Mouse (Mus musculus) stomach, postnatal 0 days (tissue): ENCODE measurements around the gene Myo3a. TPM values are rescaled to one million over a fixed set of nuclear protein-coding genes. Genes with fewer than 3 reads are reported as not detected.
"Not testable (repeated sequence)": the region's sequence is repeated elsewhere in the genome, so short reads cannot be mapped to it uniquely, and the experiment has no call there.

Experiments
- ATAC-seq: fragments of 200-750 bp; cut with Nextera tagmentation; 2 replicates; pipeline ENCODE4 v1.8.0; 2017; ENCODE audit not compliant: low FRiP score, low TSS enrichment
- DNase-seq: peaks from one replicate; pipeline ENCODE4 v3.0.0-alpha.2; 2016; ENCODE audit warnings: low spot score
- H3K27ac ChIP-seq: fragments of 300-500 bp; sonication (generic); replicated peaks from 2 replicates; pipeline ENCODE4 v1.5.1; 2014; ENCODE audit warnings: mild to moderate bottlenecking, control low read depth
- H3K27me3 ChIP-seq: fragments of 300-500 bp; sonication (generic); 2 replicates; pipeline ENCODE4 v1.6.1; 2014; ENCODE audit warnings: low read length; ENCODE audit not compliant: control insufficient read depth, insufficient read depth
- H3K36me3 ChIP-seq: fragments of 300-500 bp; sonication (generic); 2 replicates; pipeline ENCODE4 v1.6.1; 2014; ENCODE audit warnings: low read length, mixed read lengths; ENCODE audit not compliant: control insufficient read depth, insufficient read depth
- H3K4me1 ChIP-seq: fragments of 300-500 bp; sonication (generic); replicated peaks from 2 replicates; pipeline ENCODE4 v1.6.1; 2014; ENCODE audit warnings: antibody characterized with exemption; ENCODE audit not compliant: control insufficient read depth, insufficient read depth
- H3K4me2 ChIP-seq: fragments of 300-500 bp; sonication (generic); replicated peaks from 2 replicates; pipeline ENCODE4 v1.6.1; 2014; ENCODE audit warnings: low read depth, mild to moderate bottlenecking, control low read depth, moderate library complexity
- H3K4me3 ChIP-seq: fragments of 300-500 bp; sonication (generic); 2 replicates; pipeline ENCODE4 v1.5.1; 2014; ENCODE audit warnings: low read depth, low read length, control low read depth
- H3K9ac ChIP-seq: fragments of 300-500 bp; sonication (generic); 2 replicates; pipeline ENCODE4 v1.6.1; 2014; ENCODE audit warnings: mild to moderate bottlenecking, low read length, control low read depth, mixed read lengths
- H3K9me3 ChIP-seq: fragments of 300-500 bp; sonication (generic); 2 replicates; pipeline ENCODE4 v1.6.1; 2016; ENCODE audit warnings: low read length; ENCODE audit not compliant: control insufficient read depth
- CTCF ChIP-seq: IDR thresholded peaks from 2 replicates; pipeline ENCODE4 v1.5.1; 2016; ENCODE audit warnings: antibody characterized with exemption, low read depth, mild to moderate bottlenecking, moderate library complexity
- EP300 ChIP-seq: optimal IDR thresholded peaks from 2 replicates; pipeline ENCODE3; 2016; ENCODE audit warnings: antibody characterized with exemption
- WGBS: fragments of 180-500 bp; shearing (Covaris S2); extraction: QIAGEN DNeasy Blood & Tissue Kit; methylation state at CpG from one replicate; pipeline ENCODE4 v1.1.7; 2014; 5-methylcytosine and 5-hydroxymethylcytosine counted together
- polyA plus RNA-seq: library from polyadenylated mRNA; unstranded; fragments of >200 nt; fragmentation: Nextera tagmentation; extraction: Ambion mirVana; gene quantifications from 2 replicates; pipeline ENCODE4 v1.2.1, GENCODE M21; 2015

Gene Myo3a
- polyA plus RNA-seq, 1 experiment from 2014 or later: 0.06 TPM

DNA sequence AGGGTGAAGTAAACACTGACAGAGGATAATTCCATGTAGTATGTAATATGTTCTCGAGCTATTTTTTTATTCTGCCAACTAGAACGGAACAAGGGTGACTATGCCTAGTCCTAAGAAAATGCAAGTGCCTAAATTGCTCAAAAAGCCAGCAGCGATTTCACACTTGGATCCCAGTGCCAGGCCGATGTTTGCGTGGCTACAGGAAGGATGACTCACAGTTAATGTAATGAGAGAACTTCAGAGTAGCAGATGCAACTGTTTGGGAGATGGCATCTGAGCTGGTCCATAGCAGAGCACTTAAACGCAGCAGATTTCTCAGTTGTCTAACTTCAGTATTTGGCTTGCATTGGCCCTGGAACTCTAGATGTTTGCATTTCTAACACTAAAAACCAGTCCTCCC lies 321.1 kb downstream of the Myo3a start:
- H3K4me3 ChIP-seq: no peak overlapping the region
- no peaks in the 10 kb centered on the region for H3K27me3 ChIP-seq
- WGBS: 75% methylated on average over 6 of the region's 6 CpGs
- DNase-seq: no peak
- no peaks in the 10 kb centered on the region for H3K36me3 ChIP-seq
- H3K9ac ChIP-seq: no peak overlapping the region
- TF ChIP-seq EP300: no peak
- TF ChIP-seq CTCF: no peak
- H3K27ac ChIP-seq: no peak overlapping the region
- H3K4me1 ChIP-seq: no peaks in the 10 kb centered on the region
- no peaks in the 10 kb centered on the region for H3K9me3 ChIP-seq
- H3K4me2 ChIP-seq: no peak overlapping the region
- no peak for ATAC-seq

DNA sequence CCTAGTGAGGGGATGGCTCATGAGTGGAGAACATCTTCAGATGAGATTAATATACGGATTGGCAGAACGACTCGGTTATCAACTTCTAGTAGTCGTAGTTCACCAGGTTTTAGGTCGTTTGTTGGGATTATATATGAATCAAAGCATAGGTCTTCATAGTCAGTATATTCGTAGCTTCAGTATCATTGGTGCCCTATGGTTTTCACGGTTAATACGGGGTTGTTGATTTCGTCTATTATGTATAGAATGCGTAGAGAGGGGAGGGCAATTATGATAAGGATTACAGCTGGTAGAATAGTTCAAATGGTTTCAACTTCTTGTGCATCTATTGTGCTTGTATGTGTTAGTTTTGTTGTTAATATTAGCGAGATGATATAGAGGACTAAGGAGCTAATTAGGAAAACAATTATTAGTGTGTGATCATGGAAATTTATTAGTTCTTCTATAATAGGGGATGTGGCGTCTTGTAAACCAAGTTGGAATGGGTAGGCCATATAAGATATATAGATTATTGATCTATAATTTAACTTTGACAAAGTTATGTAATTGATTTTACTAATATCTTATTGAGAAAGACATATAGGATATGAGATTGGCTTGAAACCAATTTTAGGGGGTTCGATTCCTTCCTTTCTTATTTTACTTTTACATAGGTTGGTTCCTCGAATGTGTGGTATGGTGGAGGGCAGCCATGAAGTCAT lies 360.3 kb downstream of the Myo3a start:
- DNase-seq: not testable (repeated sequence)

DNA sequence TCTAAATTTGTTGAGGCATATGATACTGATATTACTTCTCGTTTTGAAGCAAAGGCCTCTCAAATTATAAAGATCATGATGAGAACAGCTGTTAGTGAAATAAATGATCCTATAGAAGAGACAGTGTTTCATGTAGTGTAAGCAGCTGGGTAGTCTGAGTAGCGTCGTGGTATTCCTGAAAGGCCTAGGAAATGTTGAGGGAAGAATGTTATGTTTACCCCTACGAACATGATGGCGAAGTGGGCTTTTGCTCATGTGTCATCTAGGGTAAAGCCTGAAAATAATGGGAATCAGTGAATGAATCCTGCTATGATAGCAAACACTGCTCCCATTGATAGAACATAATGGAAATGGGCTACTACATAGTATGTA lies 360.9 kb downstream of the Myo3a start:
- H3K4me2 ChIP-seq, H3K27me3 ChIP-seq, H3K4me1 ChIP-seq, H3K4me3 ChIP-seq, H3K27ac ChIP-seq, DNase-seq, H3K36me3 ChIP-seq, H3K9me3 ChIP-seq, H3K9ac ChIP-seq: not testable (repeated sequence)
- WGBS: 82% methylated on average over 5 of the region's 5 CpGs
- peak; percentile 57 for ATAC-seq

More for the DNA sequence above, 360.3 kb downstream of the Myo3a start:
- H3K27me3 ChIP-seq, H3K36me3 ChIP-seq, H3K9ac ChIP-seq, H3K9me3 ChIP-seq, H3K4me1 ChIP-seq, H3K27ac ChIP-seq, H3K4me3 ChIP-seq, H3K4me2 ChIP-seq: not testable (repeated sequence)
- ATAC-seq: peak; percentile 87
- WGBS: 83% methylated on average over 14 of the region's 14 CpGs

DNA sequence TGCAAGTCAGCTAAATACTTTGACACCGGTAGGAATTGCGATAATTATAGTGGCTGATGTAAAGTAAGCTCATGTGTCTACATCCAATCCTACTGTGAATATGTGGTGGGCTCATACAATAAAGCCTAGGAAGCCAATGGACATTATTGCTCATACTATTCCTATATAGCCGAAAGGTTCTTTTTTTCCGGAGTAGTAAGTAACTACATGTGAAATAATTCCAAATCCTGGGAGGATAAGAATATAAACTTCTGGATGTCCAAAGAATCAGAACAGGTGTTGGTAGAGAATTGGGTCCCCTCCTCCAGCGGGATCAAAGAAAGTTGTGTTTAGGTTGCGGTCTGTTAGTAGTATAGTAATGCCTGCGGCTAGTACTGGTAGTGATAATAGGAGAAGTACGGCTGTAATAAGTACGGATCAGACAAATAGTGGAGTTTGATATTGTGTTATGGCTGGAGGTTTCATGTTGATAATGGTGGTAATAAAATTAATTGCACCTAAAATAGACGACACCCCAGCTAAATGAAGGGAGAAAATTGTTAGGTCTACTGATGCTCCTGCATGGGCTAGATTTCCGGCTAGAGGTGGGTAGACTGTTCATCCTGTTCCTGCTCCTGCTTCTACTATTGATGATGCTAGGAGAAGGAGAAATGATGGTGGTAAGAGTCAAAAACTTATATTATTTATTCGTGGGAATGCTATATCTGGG lies 361.5 kb downstream of the Myo3a start:
- not testable (repeated sequence) for H3K27me3 ChIP-seq, H3K9ac ChIP-seq, H3K9me3 ChIP-seq, H3K36me3 ChIP-seq, DNase-seq, H3K27ac ChIP-seq, H3K4me2 ChIP-seq, H3K4me3 ChIP-seq, H3K4me1 ChIP-seq
- peak; percentile 93 for ATAC-seq
- 65% methylated on average over 12 of the region's 12 CpGs for WGBS

DNA sequence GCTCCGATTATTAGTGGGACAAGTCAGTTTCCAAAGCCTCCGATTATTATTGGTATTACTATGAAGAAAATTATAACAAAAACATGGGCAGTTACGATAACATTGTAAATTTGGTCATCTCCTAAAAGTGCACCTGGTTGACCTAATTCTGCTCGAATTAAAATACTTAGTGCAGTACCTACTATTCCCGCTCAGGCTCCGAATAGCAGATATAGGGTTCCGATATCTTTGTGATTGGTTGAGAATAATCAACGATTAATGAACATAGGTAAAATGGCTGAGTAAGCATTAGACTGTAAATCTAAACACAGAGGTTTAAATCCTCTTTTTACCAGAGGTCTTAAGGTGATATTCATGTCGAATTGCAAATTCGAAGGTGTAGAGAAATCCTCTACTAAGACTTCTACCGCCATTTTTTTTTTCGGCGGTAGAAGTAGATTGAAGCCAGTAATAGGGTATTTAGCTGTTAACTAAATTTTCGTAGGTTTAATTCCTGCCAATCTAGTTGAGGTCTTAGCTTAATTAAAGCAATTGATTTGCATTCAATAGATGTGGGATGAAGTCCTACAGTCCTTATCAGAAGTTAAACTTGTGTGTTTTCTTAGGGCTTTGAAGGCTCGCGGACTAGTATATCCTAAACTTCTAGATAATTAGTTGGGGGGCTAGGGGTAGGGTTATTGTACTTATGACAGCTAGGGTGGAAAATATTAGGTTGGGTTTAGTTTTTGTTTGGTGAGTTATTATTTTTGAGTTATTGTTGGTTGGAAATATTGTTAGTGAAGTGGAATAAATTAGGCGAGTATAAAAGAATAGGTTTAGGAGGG lies 362.3 kb downstream of the Myo3a start:
- 83% methylated on average over 16 of the region's 17 CpGs for WGBS

DNA sequence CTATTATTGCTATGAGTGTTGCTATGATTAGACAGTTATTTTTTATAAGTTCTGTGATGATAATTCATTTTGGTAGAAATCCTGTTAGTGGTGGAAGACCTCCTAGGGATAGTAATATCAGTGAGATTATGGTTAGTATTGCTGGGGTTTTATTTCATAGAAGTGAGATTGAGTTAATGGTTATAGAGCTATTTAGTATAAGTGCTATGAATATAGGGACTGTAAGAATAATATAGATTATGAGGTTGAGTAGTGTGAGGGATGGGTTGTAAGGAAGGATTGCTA lies 362.8 kb downstream of the Myo3a start:
- DNase-seq (no peak), ATAC-seq (no peak)
- no peak for TF ChIP-seq CTCF
- TF ChIP-seq EP300: no peak
- H3K4me1 ChIP-seq: no peaks in the 10 kb centered on the region
- H3K27ac ChIP-seq: no peak overlapping the region
- H3K9me3 ChIP-seq: no peaks in the 10 kb centered on the region
- H3K4me3 ChIP-seq: no peak overlapping the region
- H3K9ac ChIP-seq: no peak overlapping the region
- no peaks in the 10 kb centered on the region for H3K36me3 ChIP-seq
- no peaks in the 10 kb centered on the region for H3K27me3 ChIP-seq
- H3K4me2 ChIP-seq: no peak overlapping the region

More for the DNA sequence above, 362.3 kb downstream of the Myo3a start:
- H3K27ac ChIP-seq, H3K4me3 ChIP-seq, H3K9me3 ChIP-seq, H3K4me1 ChIP-seq, H3K27me3 ChIP-seq, DNase-seq, H3K36me3 ChIP-seq, H3K4me2 ChIP-seq, H3K9ac ChIP-seq: not testable (repeated sequence)
- ATAC-seq: peak; percentile 92
